Mouse (Mus musculus) forebrain, embryonic 12.5 days (tissue): ENCODE measurements around the gene Gm20869. TPM values are rescaled to one million over a fixed set of nuclear protein-coding genes. Genes with fewer than 3 reads are reported as not detected.
"Not testable (repeated sequence)": the region's sequence is repeated elsewhere in the genome, so short reads cannot be mapped to it uniquely, and the experiment has no call there.

Experiments
- ATAC-seq: fragments of 200-750 bp; cut with Nextera tagmentation; 2 replicates; pipeline ENCODE4 v1.8.0; 2017; ENCODE audit warnings: moderate TSS enrichment; ENCODE audit not compliant: low FRiP score
- H3K27ac ChIP-seq: fragments of 300-500 bp; sonication (generic); 2 replicates; pipeline ENCODE4 v1.5.1; 2016; ENCODE audit warnings: mild to moderate bottlenecking
- H3K27me3 ChIP-seq: fragments of 300-500 bp; sonication (generic); 2 replicates; pipeline ENCODE4 v1.6.1; 2016; ENCODE audit warnings: mild to moderate bottlenecking
- H3K36me3 ChIP-seq: fragments of 300-500 bp; sonication (generic); replicated peaks from 2 replicates; pipeline ENCODE4 v1.6.1; 2016; ENCODE audit warnings: mild to moderate bottlenecking
- H3K4me1 ChIP-seq: fragments of 300-500 bp; sonication (generic); 2 replicates; pipeline ENCODE4 v1.6.1; 2016
- H3K4me2 ChIP-seq: fragments of 300-500 bp; sonication (generic); 2 replicates; pipeline ENCODE4 v1.6.1; 2016; ENCODE audit warnings: mild to moderate bottlenecking, moderate library complexity
- H3K4me3 ChIP-seq: fragments of 300-500 bp; sonication (generic); replicated peaks from 2 replicates; pipeline ENCODE4 v1.5.1; 2016; ENCODE audit warnings: mild to moderate bottlenecking
- H3K9ac ChIP-seq: fragments of 300-500 bp; sonication (generic); 2 replicates; pipeline ENCODE4 v1.6.1; 2016; ENCODE audit warnings: mild to moderate bottlenecking
- H3K9me3 ChIP-seq: fragments of 300-500 bp; sonication (generic); 2 replicates; pipeline ENCODE4 v1.6.1; 2016
- WGBS: fragments of 180-500 bp; shearing (Covaris S2); methylation state at CpG from one replicate; pipeline ENCODE4 v1.1.7; 2016; 5-methylcytosine and 5-hydroxymethylcytosine counted together
- polyA plus RNA-seq: library from polyadenylated mRNA; unstranded; fragments of >200 nt; fragmentation: Nextera tagmentation; extraction: Ambion mirVana; gene quantifications from 2 replicates; pipeline ENCODE4 v1.2.1, GENCODE M21; 2016

Gene Gm20869
- polyA plus RNA-seq: not detected in 2 replicates

GRCm38 (mm10) chrY:71469149-71469548 is at the start of gene Gm20869:
Gm20869 (plus strand) TSS chrY:71469449.
- not testable (repeated sequence) for H3K4me2 ChIP-seq, ATAC-seq, H3K4me1 ChIP-seq, H3K36me3 ChIP-seq, H3K9ac ChIP-seq, H3K27ac ChIP-seq, H3K4me3 ChIP-seq, H3K9me3 ChIP-seq, H3K27me3 ChIP-seq
- WGBS: no CpG with 5 or more reads among the region's 6 CpGs

Other genes with a start within 250 kb of the Gm20869 start
- gene Gm20870, start 222.6 kb downstream of the Gm20869 start, polyA plus RNA-seq: not detected in 2 replicates